Comparison of ENCODE assay signal across 10 mouse cellular contexts in genomic region chr7:130173914-130174313, GRCm38 (mm10).
DNase-seq lines count a peak whose midpoint lies in the region; ATAC-seq and TF ChIP-seq lines count a peak whose summit lies in the region.
"Had no signal": no experiment of that assay in that cellular context is flagged by ENCODE, and none has a peak within 500 bp of the region (broad histone marks: within the 10 kb centered on the region; RNA-seq: fewer than 3 reads in every experiment).

No protein-coding gene starts in this region.

- 78% methylated on average over 5 of the region's 5 CpGs for WGBS in kidney, embryonic 16.5 days
- 69% methylated on average over 5 of the region's 5 CpGs for WGBS in kidney, adult 2 months

- no peak for ATAC-seq in kidney, embryonic 16.5 days (ENCODE audit: low FRiP score, low TSS enrichment)

- peak overlapping the region; percentile 48 for H3K27ac ChIP-seq in kidney, embryonic 16.5 days (ENCODE audit: low read length)
- H3K27ac ChIP-seq in kidney, adult 2 months (ENCODE audit: insufficient read depth, low read depth, low read length): no peak overlapping the region
- H3K27ac ChIP-seq: liver, embryonic 14.5 days had no signal

- H3K27me3 ChIP-seq in kidney, embryonic 16.5 days (ENCODE audit: insufficient read depth, low read length): no peaks in the 10 kb centered on the region
- no peaks in the 10 kb centered on the region for H3K27me3 ChIP-seq in kidney, adult 2 months (replicated peaks; ENCODE audit: control insufficient read depth, insufficient read depth, low read length)

- no peak overlapping the region for H3K9ac ChIP-seq in kidney, embryonic 16.5 days (replicated peaks; ENCODE audit: low read length)
- H3K9ac ChIP-seq: liver, embryonic 14.5 days had no signal

- TF ChIP-seq POLR2A in kidney, adult 2 months (IDR thresholded peaks at IDR 0.05; ENCODE audit: low read depth, low read length): no peak

- DNase-seq in kidney, adult 2 months: no peak
- DNase-seq in adipocyte (ENCODE audit: low spot score): peak; percentile 35
- DNase-seq in adrenal gland, postnatal 25 days: peak; percentile 78
- DNase-seq in lung, postnatal 14 days: peak; percentile 57
- DNase-seq in T-cell, adult 2 months (ENCODE audit: low spot score): no peak
- DNase-seq in layer of hippocampus, adult 11-12 months (ENCODE audit: low spot score): no peak
- DNase-seq: retina, postnatal 1 day had no signal

- H3K4me3 ChIP-seq in kidney, embryonic 16.5 days (ENCODE audit: low read length): no peak overlapping the region
- no peak overlapping the region for H3K4me3 ChIP-seq in kidney, adult 2 months (ENCODE audit: insufficient read depth, low read depth, low read length)

- no peaks in the 10 kb centered on the region for H3K9me3 ChIP-seq in kidney, embryonic 16.5 days (ENCODE audit: low read length)

- no peak for TF ChIP-seq CTCF in kidney, adult 2 months (conservative IDR thresholded peaks at IDR 0.05; ENCODE audit: insufficient read depth, insufficient read length, low read depth, low read length)

- H3K36me3 ChIP-seq in kidney, embryonic 16.5 days (ENCODE audit: insufficient read depth, low read length): peaks cover 67% of the 10 kb centered on the region
- H3K36me3 ChIP-seq in kidney, adult 2 months (ENCODE audit: control insufficient read depth, insufficient read depth, low read length): no peaks in the 10 kb centered on the region; the same call in 1 of the 2 replicates
- H3K36me3 ChIP-seq: G1E had no signal

- H3K4me2 ChIP-seq in kidney, embryonic 16.5 days (replicated peaks; ENCODE audit: low read depth, low read length): no peak overlapping the region

- peaks cover 24% of the 10 kb centered on the region for H3K4me1 ChIP-seq in kidney, embryonic 16.5 days (ENCODE audit: insufficient read depth, low read length)
- H3K4me1 ChIP-seq in kidney, adult 2 months (ENCODE audit: control insufficient read depth, insufficient read depth, low read length): no peaks in the 10 kb centered on the region

Comparison
In these comparisons a context has a peak if more than half of its experiments do, and no peak if none do; other contexts are left out.
1. DNase-seq: peak in adipocyte (single experiment), adrenal gland, postnatal 25 days (single experiment) and lung, postnatal 14 days (single experiment); none in kidney, adult 2 months (single experiment), T-cell, adult 2 months (single experiment) and layer of hippocampus, adult 11-12 months (single experiment).